Mouse (Mus musculus) right cerebral cortex, postnatal 14 days (tissue): ENCODE results near the gene Ostn.
A peak's percentile ranks its signal among the peaks of the same experiment; 100 is the strongest.

Experiments used
- DNase-seq: peaks from one replicate; pipeline ENCODE4 v3.0.0; 2022

The Ostn gene

DNA sequence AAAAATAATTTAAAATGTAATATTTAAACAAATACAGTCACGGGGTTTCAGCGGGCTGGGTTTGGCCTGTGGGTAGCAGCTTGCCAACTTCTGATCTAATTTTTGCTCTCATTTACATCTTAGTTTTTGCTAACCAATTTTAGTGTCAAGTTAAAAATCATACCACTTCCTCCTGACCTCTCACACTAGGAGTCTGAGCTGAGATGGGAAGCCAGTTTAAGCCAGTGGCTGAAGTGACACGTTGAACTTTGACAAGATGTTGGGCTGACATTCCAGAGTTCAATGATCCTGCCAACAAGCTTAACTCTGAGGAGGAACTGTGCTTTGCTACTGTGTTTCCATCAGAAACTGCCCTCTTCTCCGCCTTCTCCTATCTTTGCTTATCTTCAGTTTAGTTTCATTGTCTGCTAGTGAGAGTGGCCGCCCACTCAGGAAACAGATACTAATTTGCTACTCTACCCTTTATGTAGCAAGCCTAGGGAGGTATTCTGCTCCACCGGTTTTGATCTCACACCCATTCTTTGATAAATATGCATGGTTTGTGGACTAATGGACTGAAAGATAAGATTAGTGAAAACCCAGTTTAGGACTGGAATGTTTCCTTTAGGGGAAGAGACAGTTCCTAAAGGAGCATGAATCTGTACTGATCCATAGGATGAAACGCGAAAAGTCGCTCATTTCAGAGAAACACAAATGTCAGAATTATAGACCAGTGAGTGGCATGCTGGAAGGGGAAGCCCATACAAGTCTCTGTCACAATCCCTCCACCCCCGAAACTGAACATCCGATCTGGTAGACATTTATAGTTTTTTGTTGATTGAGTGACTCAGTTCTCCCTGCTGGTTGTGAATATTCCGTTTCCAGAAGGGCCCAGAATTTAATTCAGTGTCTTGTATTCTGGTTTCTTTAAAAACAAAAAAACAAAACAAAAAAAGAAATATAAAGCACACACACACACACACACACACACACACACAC lies 80.6 kb downstream of the Ostn start:
- no peak for DNase-seq

GRCm38 (mm10) chr16:27388761-27389451 lies 81.6 kb downstream of the Ostn start, which contains the start of gene Ccdc50:
Gene Ccdc50 (plus strand): TSS chr16:27388869.
- peak; percentile 75 for DNase-seq

DNA sequence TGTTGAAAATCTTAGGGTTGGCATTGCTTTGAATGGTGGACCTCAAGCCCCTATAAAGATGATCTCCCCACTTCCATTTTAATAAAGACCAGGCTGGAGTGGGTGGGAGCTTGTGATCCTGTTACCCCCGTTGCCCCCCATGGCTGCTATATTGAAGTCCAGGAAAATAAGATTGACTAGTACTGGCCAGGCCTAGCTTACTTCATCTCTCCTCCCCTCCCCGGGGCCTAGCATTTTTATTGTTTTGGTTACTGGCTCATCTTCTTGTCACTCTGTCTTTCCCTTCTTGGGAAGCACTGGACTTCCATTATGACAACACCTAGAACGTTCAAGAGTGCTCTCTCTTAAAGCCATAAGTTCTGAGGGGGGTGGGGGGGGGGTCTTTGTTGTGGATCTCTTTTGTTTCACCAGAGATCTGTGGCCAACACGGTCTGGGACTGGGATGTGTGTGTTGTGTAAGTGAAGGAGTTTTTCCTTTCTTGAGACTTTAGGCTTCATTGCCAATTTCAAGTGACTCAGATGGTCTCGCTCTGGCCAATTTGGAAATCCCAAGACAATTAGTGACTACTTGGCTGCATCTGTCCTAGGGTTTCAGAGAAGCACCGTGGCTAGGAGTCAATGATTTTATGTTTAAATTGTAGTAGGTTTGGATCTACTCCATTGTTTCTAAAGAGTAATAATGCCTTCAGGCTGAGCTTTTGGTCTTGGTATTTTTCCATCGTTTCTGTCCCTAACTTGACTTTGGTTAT lies 82.4 kb downstream of the Ostn start:
- DNase-seq = no peak

DNA sequence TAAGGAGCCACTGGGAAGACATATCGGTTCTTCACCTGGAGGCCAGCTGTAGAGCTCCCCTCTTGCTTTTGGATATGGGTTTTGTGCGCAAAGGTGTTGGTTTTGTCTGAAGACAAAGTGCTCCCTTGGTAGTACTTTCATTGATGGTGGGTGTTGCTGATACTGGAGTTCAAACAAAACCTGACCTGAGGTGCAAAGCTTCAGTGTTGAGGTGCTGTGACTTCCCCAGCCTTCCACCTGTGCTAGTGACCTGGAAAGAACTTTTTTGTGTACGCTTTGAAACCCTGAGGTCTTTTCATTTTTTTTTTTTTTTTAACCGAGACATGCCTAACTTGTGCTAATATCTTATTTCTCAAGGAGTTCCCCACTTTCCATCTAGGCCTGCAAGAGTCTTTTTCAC lies 83.0 kb downstream of the Ostn start:
- DNase-seq = no peak

GRCm38 (mm10) chr16:27391845-27392244 lies 84.6 kb downstream of the Ostn start:
- no peak for DNase-seq

- DNase-seq = no peak
Measured at GRCm38 (mm10) chr16:27395251-27396037, 88.2 kb downstream of the Ostn start.

GRCm38 (mm10) chr16:27396951-27397350 lies 89.7 kb downstream of the Ostn start:
- DNase-seq = no peak

- DNase-seq = no peak
Measured at GRCm38 (mm10) chr16:27399026-27399718, 91.9 kb downstream of the Ostn start.

DNA sequence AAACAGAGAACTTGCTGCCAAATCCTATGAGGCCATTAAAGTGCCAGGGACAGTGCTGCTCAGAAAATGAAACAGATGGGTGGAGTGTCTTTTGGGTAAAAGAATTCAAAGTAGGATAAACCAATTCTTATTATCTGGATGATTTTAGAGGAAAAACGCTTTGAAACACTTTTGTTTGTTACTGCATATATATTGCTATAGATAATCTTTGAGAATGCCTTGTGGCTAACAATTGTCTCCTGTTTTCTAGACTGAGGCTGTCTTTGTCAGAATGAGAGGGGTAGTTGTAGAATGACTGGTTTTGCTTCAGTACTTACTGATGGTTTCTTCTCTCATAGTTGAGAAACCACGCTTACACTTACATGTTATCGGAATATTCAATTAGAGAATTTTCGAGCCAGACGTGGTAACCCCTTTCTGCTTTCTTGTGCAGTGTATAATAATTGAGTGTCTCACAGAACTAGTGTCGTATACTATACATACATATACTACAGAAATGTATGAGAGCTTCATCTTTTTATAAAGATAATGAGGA lies 92.5 kb downstream of the Ostn start:
- no peak for DNase-seq
